Mouse (Mus musculus) cortical plate, adult 2 months (tissue): ENCODE data around the gene Slc2a6.

ENCODE experiments used
- CTCF ChIP-seq: fragments of 200-500 bp; IDR thresholded peaks from 2 replicates; pipeline ENCODE4 v1.5.1; 2011; ENCODE audit warnings: mild to moderate bottlenecking, control low read depth, low read length; ENCODE audit not compliant: insufficient read depth; ENCODE audit errors: extremely low read depth
- POLR2A ChIP-seq: fragments of 200-500 bp; IDR thresholded peaks from 2 replicates; pipeline ENCODE4 v1.6.1; 2011; ENCODE audit warnings: mild to moderate bottlenecking, low read length, control low read depth; ENCODE audit not compliant: insufficient read depth; ENCODE audit errors: extremely low read depth

- TF ChIP-seq POLR2A = no peak
- TF ChIP-seq CTCF = no peak
Measured at GRCm38 (mm10) chr2:27024136-27024535, 3.7 kb downstream of the Slc2a6 start.
